Mouse (Mus musculus) kidney, embryonic 14.5 days (tissue): ENCODE data around the gene 2310011J03Rik. TPM values are rescaled to one million over a fixed set of nuclear protein-coding genes. Genes with fewer than 3 reads are reported as not detected.
A peak's percentile ranks its signal among the peaks of the same experiment; 100 is the strongest.

Experiments
- ATAC-seq: fragments of 200-750 bp; cut with Nextera tagmentation; 2 replicates; pipeline ENCODE4 v1.8.0; 2017; ENCODE audit warnings: moderate number of reproducible peaks, mild to moderate bottlenecking, moderate TSS enrichment, moderate library complexity; ENCODE audit not compliant: low FRiP score, low TSS enrichment
- H3K27ac ChIP-seq: fragments of 300-500 bp; sonication (generic); 2 replicates; pipeline ENCODE4 v1.5.1; 2014; ENCODE audit warnings: low read depth, mild to moderate bottlenecking, low read length, moderate library complexity, mixed read lengths
- H3K27me3 ChIP-seq: fragments of 300-500 bp; sonication (generic); 2 replicates; pipeline ENCODE4 v1.6.1; 2014; ENCODE audit warnings: mild to moderate bottlenecking, low read length; ENCODE audit not compliant: control insufficient read depth, insufficient read depth
- H3K36me3 ChIP-seq: fragments of 300-500 bp; sonication (generic); 2 replicates; pipeline ENCODE4 v1.6.1; 2014; ENCODE audit warnings: low read length, mixed read lengths; ENCODE audit not compliant: control insufficient read depth, insufficient read depth
- H3K4me1 ChIP-seq: fragments of 300-500 bp; sonication (generic); 2 replicates; pipeline ENCODE4 v1.6.1; 2014; ENCODE audit warnings: low read length, mixed read lengths; ENCODE audit not compliant: control insufficient read depth, insufficient read depth
- H3K4me2 ChIP-seq: fragments of 300-500 bp; sonication (generic); replicated peaks from 2 replicates; pipeline ENCODE4 v1.6.1; 2014; ENCODE audit warnings: low read depth, mild to moderate bottlenecking, low read length
- H3K4me3 ChIP-seq: fragments of 300-500 bp; sonication (generic); 2 replicates; pipeline ENCODE4 v1.5.1; 2014; ENCODE audit warnings: mild to moderate bottlenecking, low read length
- H3K9ac ChIP-seq: fragments of 300-500 bp; sonication (generic); 2 replicates; pipeline ENCODE4 v1.6.1; 2014; ENCODE audit warnings: low read depth, mild to moderate bottlenecking, low read length, moderate library complexity
- H3K9me3 ChIP-seq: fragments of 300-500 bp; sonication (generic); 2 replicates; pipeline ENCODE4 v1.6.1; 2016; ENCODE audit warnings: low read length; ENCODE audit not compliant: control insufficient read depth
- WGBS: fragments of 180-500 bp; shearing (Covaris S2); extraction: QIAGEN DNeasy Blood & Tissue Kit; methylation state at CpG from one replicate; pipeline ENCODE4 v1.1.7; 2014; 5-methylcytosine and 5-hydroxymethylcytosine counted together
- polyA plus RNA-seq: library from polyadenylated mRNA; unstranded; fragments of >200 nt; fragmentation: Nextera tagmentation; extraction: Ambion mirVana; gene quantifications from 2 replicates; pipeline ENCODE4 v1.2.1, GENCODE M21; 2014

The 2310011J03Rik gene
- polyA plus RNA-seq, 1 experiment from 2014 or later, result 40.5 TPM

GRCm38 (mm10) chr10:80281304-80281703, 39.0 kb downstream of the 2310011J03Rik start:
- Histone ChIP-seq H3K9me3 (no peaks in the 10 kb centered on the region), H3K27ac (no peak overlapping the region), H3K4me3 (no peak overlapping the region), H3K4me1 (no peaks in the 10 kb centered on the region), H3K36me3 (peaks cover 96% of the 10 kb centered on the region), H3K27me3 (no peaks in the 10 kb centered on the region), H3K4me2 (no peak overlapping the region), H3K9ac (no peak overlapping the region)
- peak; percentile 26; the same call in 1 of the 2 replicates for ATAC-seq
- 61% methylated on average over 7 of the region's 7 CpGs for WGBS

DNA sequence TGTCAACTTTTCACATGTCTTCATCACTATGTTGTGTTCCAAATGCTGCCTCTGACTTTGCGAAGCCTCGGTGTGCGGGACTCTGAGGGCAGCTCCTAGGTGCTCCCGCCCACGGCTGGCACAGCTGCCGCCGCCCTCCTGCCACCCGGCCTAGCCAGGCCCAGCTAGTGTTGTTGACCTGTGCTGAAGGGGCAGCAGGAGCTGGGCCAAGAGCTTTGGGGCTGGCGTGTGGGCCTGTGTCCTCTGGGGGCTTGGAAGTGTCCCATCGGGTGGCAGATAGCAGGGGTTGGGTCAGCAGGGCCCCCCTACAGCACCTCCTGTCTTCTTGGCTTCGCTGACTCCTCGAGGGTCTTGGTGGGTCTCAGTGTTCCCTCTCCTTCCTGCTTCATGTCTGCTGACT, 41.1 kb downstream of the 2310011J03Rik start:
- 90% methylated on average over 12 of the region's 12 CpGs for WGBS
- no peak overlapping the region for H3K27ac ChIP-seq
- H3K27me3 ChIP-seq, result no peaks in the 10 kb centered on the region
- H3K9me3 ChIP-seq, result no peaks in the 10 kb centered on the region
- no peak overlapping the region for H3K4me3 ChIP-seq
- no peak for ATAC-seq
- no peaks in the 10 kb centered on the region for H3K4me1 ChIP-seq
- H3K4me2 ChIP-seq, result no peak overlapping the region
- H3K36me3 ChIP-seq, result peaks cover 93% of the 10 kb centered on the region
- H3K9ac ChIP-seq, result no peak overlapping the region

- H3K9ac ChIP-seq, result no peak overlapping the region
- no peaks in the 10 kb centered on the region for H3K4me1 ChIP-seq
- H3K9me3 ChIP-seq, result no peaks in the 10 kb centered on the region
- no peak overlapping the region for H3K27ac ChIP-seq
- no peak overlapping the region for H3K4me2 ChIP-seq
- H3K27me3 ChIP-seq, result no peaks in the 10 kb centered on the region
- WGBS, result 92% methylated on average over 9 of the region's 9 CpGs
- no peak overlapping the region for H3K4me3 ChIP-seq
- peaks cover 92% of the 10 kb centered on the region for H3K36me3 ChIP-seq
- no peak for ATAC-seq
Observed at GRCm38 (mm10) chr10:80278390-80278789, 41.9 kb downstream of the 2310011J03Rik start.

DNA sequence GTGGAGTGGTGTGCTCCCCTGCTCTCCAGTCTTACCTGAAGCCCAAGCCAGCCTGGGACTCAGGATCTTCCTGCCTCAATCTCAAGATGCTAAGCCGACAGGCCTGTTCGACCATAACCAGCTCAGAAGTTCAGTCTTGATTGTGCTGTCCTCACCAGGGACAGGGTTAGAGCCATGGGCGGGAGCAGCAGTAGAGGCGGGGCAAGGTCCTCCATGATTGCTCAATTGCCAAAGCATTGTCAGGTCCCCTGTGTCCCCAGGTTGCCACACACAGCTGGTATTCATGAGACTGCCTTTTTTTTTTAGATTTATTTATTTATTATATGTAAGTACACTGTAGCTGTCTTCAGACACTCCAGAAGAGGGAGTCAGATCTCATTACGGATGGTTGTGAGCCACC, 44.1 kb downstream of the 2310011J03Rik start:
- 92% methylated on average over 4 of the region's 5 CpGs for WGBS
- Histone ChIP-seq H3K36me3 (peaks cover 80% of the 10 kb centered on the region), H3K27me3 (no peaks in the 10 kb centered on the region)

GRCm38 (mm10) chr10:80273847-80274246, 46.5 kb downstream of the 2310011J03Rik start:
- Histone ChIP-seq H3K9me3 (no peaks in the 10 kb centered on the region), H3K4me3 (no peak overlapping the region), H3K27ac (no peak overlapping the region), H3K4me1 (0 out of 2 replicates have a peak, but pooled peaks cover 2% of the 10 kb centered on the region), H3K36me3 (peaks cover 63% of the 10 kb centered on the region), H3K4me2 (no peak overlapping the region), H3K9ac (no peak overlapping the region), H3K27me3 (no peaks in the 10 kb centered on the region)
- 80% methylated on average over 3 of the region's 3 CpGs for WGBS
- ATAC-seq, result 0 out of 2 replicates have a peak, but pooled peaks have one; percentile 5

More for the DNA sequence above, 44.1 kb downstream of the 2310011J03Rik start:
- H3K27ac ChIP-seq, result no peak overlapping the region
- H3K9me3 ChIP-seq, result no peaks in the 10 kb centered on the region
- no peak overlapping the region for H3K9ac ChIP-seq
- no peak for ATAC-seq
- H3K4me2 ChIP-seq, result no peak overlapping the region
- H3K4me3 ChIP-seq, result no peak overlapping the region
- no peaks in the 10 kb centered on the region for H3K4me1 ChIP-seq

- no peak for ATAC-seq
- Histone ChIP-seq H3K9me3 (no peaks in the 10 kb centered on the region), H3K4me1 (peaks cover 13% of the 10 kb centered on the region; the same call in 1 of the 2 replicates), H3K36me3 (peaks cover 56% of the 10 kb centered on the region), H3K27ac (no peak overlapping the region), H3K4me3 (no peak overlapping the region), H3K9ac (no peak overlapping the region), H3K27me3 (no peaks in the 10 kb centered on the region), H3K4me2 (no peak overlapping the region)
- WGBS, result 90% methylated on average over 8 of the region's 8 CpGs
Observed at GRCm38 (mm10) chr10:80271870-80272585, 48.3 kb downstream of the 2310011J03Rik start.

- no peaks in the 10 kb centered on the region for H3K9me3 ChIP-seq
- H3K4me1 ChIP-seq, result peaks cover 20% of the 10 kb centered on the region
- no peaks in the 10 kb centered on the region for H3K27me3 ChIP-seq
- H3K4me2 ChIP-seq, result no peak overlapping the region
- no peak for ATAC-seq
- H3K36me3 ChIP-seq, result peaks cover 52% of the 10 kb centered on the region
- 83% methylated on average over 5 of the region's 5 CpGs for WGBS
- no peak overlapping the region for H3K4me3 ChIP-seq
- no peak overlapping the region for H3K9ac ChIP-seq
- H3K27ac ChIP-seq, result no peak overlapping the region
Observed at GRCm38 (mm10) chr10:80271186-80271843, 49.0 kb downstream of the 2310011J03Rik start.

GRCm38 (mm10) chr10:80270734-80271181, 49.6 kb downstream of the 2310011J03Rik start:
- Histone ChIP-seq H3K4me2 (no peak overlapping the region), H3K9me3 (no peaks in the 10 kb centered on the region), H3K36me3 (peaks cover 46% of the 10 kb centered on the region), H3K4me3 (no peak overlapping the region), H3K9ac (no peak overlapping the region), H3K4me1 (peaks cover 25% of the 10 kb centered on the region), H3K27ac (no peak overlapping the region), H3K27me3 (no peaks in the 10 kb centered on the region)
- 79% methylated on average over 6 of the region's 6 CpGs for WGBS
- no peak for ATAC-seq

DNA sequence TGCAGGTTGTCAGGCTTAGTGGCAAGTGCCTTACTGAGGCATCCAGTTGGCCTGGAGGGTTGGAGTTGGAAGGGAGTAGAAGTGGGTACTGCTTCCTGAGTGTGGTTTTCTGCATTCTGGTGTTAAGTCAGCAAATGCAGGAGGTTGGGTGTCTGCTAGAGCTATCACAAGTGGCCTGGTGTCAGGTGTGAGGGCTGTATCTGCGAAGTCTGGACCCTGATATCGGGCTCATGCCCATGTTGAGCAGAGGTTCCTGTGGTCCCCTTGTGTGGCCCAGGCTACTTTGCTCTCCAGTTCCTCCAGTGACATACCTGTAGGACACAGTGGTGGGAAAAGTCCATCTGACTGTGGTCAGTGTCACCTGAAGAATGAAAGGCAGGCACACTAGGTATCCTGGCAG, 50.2 kb downstream of the 2310011J03Rik start:
- no peak for ATAC-seq
- Histone ChIP-seq H3K4me2 (no peak overlapping the region), H3K36me3 (peaks cover 43% of the 10 kb centered on the region), H3K4me3 (no peak overlapping the region), H3K4me1 (peaks cover 28% of the 10 kb centered on the region), H3K27ac (no peak overlapping the region), H3K27me3 (no peaks in the 10 kb centered on the region), H3K9me3 (no peaks in the 10 kb centered on the region), H3K9ac (no peak overlapping the region)
- 98% methylated on average over 2 of the region's 2 CpGs for WGBS
